Mouse (Mus musculus): Measurements from ENCODE around the gene Il4.
A peak's percentile ranks its signal among the peaks of the same experiment; 100 is the strongest.

Gene Il4

GRCm38 (mm10) chr11:53618619-53619198, at the start of gene Il4:
Gene Il4, minus strand, starts transcription at chr11:53618669.
- no peak for DNase-seq (ENCODE audit: extremely low spot score)

GRCm38 (mm10) chr11:53664091-53664490, 45.6 kb upstream of the Il4 start:
- no peak for DNase-seq (ENCODE audit: extremely low spot score)

- DNase-seq (ENCODE audit: extremely low spot score): no peak
Measured at GRCm38 (mm10) chr11:53662794-53663674, 44.6 kb upstream of the Il4 start.

GRCm38 (mm10) chr11:53657828-53658227, 39.4 kb upstream of the Il4 start:
- no peak for DNase-seq (ENCODE audit: extremely low spot score)

- DNase-seq (ENCODE audit: extremely low spot score): no peak
Measured at GRCm38 (mm10) chr11:53657381-53657780, 38.9 kb upstream of the Il4 start.

GRCm38 (mm10) chr11:53656558-53657202, 38.2 kb upstream of the Il4 start:
- no peak for DNase-seq (ENCODE audit: extremely low spot score)

- DNase-seq (ENCODE audit: extremely low spot score): no peak
Measured at GRCm38 (mm10) chr11:53655043-53655442, 36.6 kb upstream of the Il4 start.

- DNase-seq (ENCODE audit: extremely low spot score): no peak
Measured at GRCm38 (mm10) chr11:53652427-53652826, 34.0 kb upstream of the Il4 start.

GRCm38 (mm10) chr11:53651441-53651840, 33.0 kb upstream of the Il4 start:
- DNase-seq (ENCODE audit: extremely low spot score): no peak

- no peak for DNase-seq (ENCODE audit: extremely low spot score)
Measured at GRCm38 (mm10) chr11:53644017-53644416, 25.5 kb upstream of the Il4 start.

GRCm38 (mm10) chr11:53642744-53643279, 24.3 kb upstream of the Il4 start:
- no peak for DNase-seq (ENCODE audit: extremely low spot score)

- no peak for DNase-seq (ENCODE audit: extremely low spot score)
Measured at GRCm38 (mm10) chr11:53637803-53638260, 19.4 kb upstream of the Il4 start.

- peak; percentile 43 for DNase-seq (ENCODE audit: extremely low spot score)
Measured at GRCm38 (mm10) chr11:53637046-53637802, 18.8 kb upstream of the Il4 start.

- DNase-seq (ENCODE audit: extremely low spot score): peak; percentile 27
Measured at GRCm38 (mm10) chr11:53636183-53636646, 17.7 kb upstream of the Il4 start.

GRCm38 (mm10) chr11:53635590-53636182, 17.2 kb upstream of the Il4 start:
- DNase-seq (ENCODE audit: extremely low spot score): no peak

- no peak for DNase-seq (ENCODE audit: extremely low spot score)
Measured at GRCm38 (mm10) chr11:53634556-53634955, 16.1 kb upstream of the Il4 start, which contains the start of gene Il13. Gene Il13, minus strand, starts transcription at chr11:53634702.

GRCm38 (mm10) chr11:53633644-53634043, 15.2 kb upstream of the Il4 start:
- no peak for DNase-seq (ENCODE audit: extremely low spot score)

- peak; percentile 35 for DNase-seq (ENCODE audit: extremely low spot score)
Measured at GRCm38 (mm10) chr11:53632122-53632733, 13.8 kb upstream of the Il4 start.

GRCm38 (mm10) chr11:53627859-53628258, 9.4 kb upstream of the Il4 start:
- DNase-seq (ENCODE audit: extremely low spot score): peak; percentile 78

- DNase-seq (ENCODE audit: extremely low spot score): no peak
Measured at GRCm38 (mm10) chr11:53626802-53627373, 8.4 kb upstream of the Il4 start.

All from embryo, embryonic 9.5 days (tissue).